Mouse (Mus musculus): ENCODE data around the gene Pnpla1.
A peak's percentile ranks its signal among the peaks of the same experiment; 100 is the strongest.

Gene Pnpla1

GRCm38 (mm10) chr17:28926380-28926779 lies 68.2 kb downstream of the Pnpla1 start:
- DNase-seq (ENCODE audit: low read depth): peak; percentile 87

- DNase-seq (ENCODE audit: low read depth): peak; percentile 81
Observed at GRCm38 (mm10) chr17:28926866-28927635, 68.8 kb downstream of the Pnpla1 start.

- DNase-seq (ENCODE audit: low read depth): no peak
Observed at GRCm38 (mm10) chr17:28928004-28928403, 69.8 kb downstream of the Pnpla1 start.

GRCm38 (mm10) chr17:28929369-28929768 lies 71.2 kb downstream of the Pnpla1 start:
- no peak for DNase-seq (ENCODE audit: low read depth)

- no peak for DNase-seq (ENCODE audit: low read depth)
Observed at GRCm38 (mm10) chr17:28930392-28931074, 72.3 kb downstream of the Pnpla1 start.

GRCm38 (mm10) chr17:28931436-28932211 lies 73.4 kb downstream of the Pnpla1 start:
- DNase-seq (ENCODE audit: low read depth): no peak

GRCm38 (mm10) chr17:28932274-28932673 lies 74.1 kb downstream of the Pnpla1 start:
- no peak for DNase-seq (ENCODE audit: low read depth)

- no peak for DNase-seq (ENCODE audit: low read depth)
Observed at GRCm38 (mm10) chr17:28934120-28934916, 76.1 kb downstream of the Pnpla1 start.

GRCm38 (mm10) chr17:28936133-28936532 lies 77.9 kb downstream of the Pnpla1 start:
- no peak for DNase-seq (ENCODE audit: low read depth)

- DNase-seq (ENCODE audit: low read depth): peak; percentile 77
Observed at GRCm38 (mm10) chr17:28936622-28937345, 78.6 kb downstream of the Pnpla1 start.

Measured in induced T-regulatory cell, adult 2 months (primary cell).